Comparison of ENCODE assay signal across 21 mouse cellular contexts in the genomic region with DNA sequence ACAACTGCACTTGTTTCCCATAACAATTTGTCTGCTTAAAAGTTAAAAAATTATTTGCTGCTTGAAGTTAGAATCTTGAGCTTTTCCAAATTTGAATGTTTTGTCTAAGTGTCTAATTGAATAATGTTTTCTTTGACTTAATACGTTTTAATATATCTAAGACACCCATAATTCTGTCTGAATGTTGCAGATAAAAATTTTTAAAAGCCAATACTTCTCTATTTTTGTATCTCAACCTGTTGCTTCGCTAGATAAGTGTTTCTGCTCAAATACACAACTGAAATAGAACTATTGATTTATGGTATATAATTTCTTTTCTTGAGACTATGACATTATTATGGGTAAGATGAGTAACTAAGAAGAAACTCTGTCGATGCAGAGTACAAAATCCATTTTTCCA.
DNase-seq lines count a peak whose midpoint lies in the region; ATAC-seq and TF ChIP-seq lines count a peak whose summit lies in the region.
"Had no signal": no experiment of that assay in that cellular context is flagged by ENCODE, and none has a peak within 500 bp of the region (broad histone marks: within the 10 kb centered on the region; RNA-seq: fewer than 3 reads in every experiment).

No protein-coding gene starts in this region.

- peak overlapping the region in 1 of 2 experiments; percentile 21; a peak in 1 of 4 replicates for H3K4me3 ChIP-seq in MEL (ENCODE audit: control insufficient read depth in 1 of 2, insufficient read depth in 1 of 2, low read depth in 2 of 2, low read length in 2 of 2)
- H3K4me3 ChIP-seq in intestine, embryonic 15.5 days (replicated peaks) = no peak overlapping the region

- H3K36me3 ChIP-seq in MEL (ENCODE audit: control insufficient read depth in 1 of 2, insufficient read depth in 2 of 2, low read length in 2 of 2) = peaks cover 0 to 2% of the 10 kb centered on the region in 2 experiments; a peak in 2 of 4 replicates
- no peaks in the 10 kb centered on the region for H3K36me3 ChIP-seq in intestine, embryonic 15.5 days
- H3K36me3 ChIP-seq: G1E had no signal

- no peak for TF ChIP-seq RAD21 in MEL (IDR thresholded peaks at IDR 0.05; ENCODE audit: low read depth, low read length)

- TF ChIP-seq EP300 in MEL (IDR thresholded peaks at IDR 0.05; ENCODE audit: low read depth in 1 of 2, low read length in 2 of 2) = peak; percentile 96 to 98

- H3K27me3 ChIP-seq in MEL (ENCODE audit: control insufficient read depth in 1 of 2, insufficient read depth in 2 of 2, low read length in 2 of 2) = no peaks in the 10 kb centered on the region
- H3K27me3 ChIP-seq in intestine, embryonic 15.5 days (replicated peaks) = no peaks in the 10 kb centered on the region
- H3K27me3 ChIP-seq: CH12.LX, Patski had no signal

- DNase-seq in MEL (ENCODE audit: low read depth, low spot score) (peak; percentile 57), MEL-GATA-1-ER (ENCODE audit: extremely low read depth, low read depth) (peak; percentile 36)
- DNase-seq in gastrocnemius, adult 18-20 months (ENCODE audit: low spot score) = no peak
- DNase-seq: adrenal gland, adult 2 months; adrenal gland, adult 8-10 months; adrenal gland, postnatal 10 days; adrenal gland, postnatal 14 days; adrenal gland, postnatal 25 days; adrenal gland, postnatal 36 days; B cell, adult 2 months; cerebellum, adult 11 months; cerebellum, adult 11-12 months; cerebellum, adult 18-20 months; cerebellum, adult 2 months; cerebellum, adult 8-10 months had no signal

- H3K79me2 ChIP-seq in MEL (ENCODE audit: control insufficient read depth, insufficient read depth, low read length, poor library complexity) = no peaks in the 10 kb centered on the region

- 60% methylated on average over 3 of the region's 3 CpGs for WGBS in intestine, embryonic 15.5 days

- H3K4me1 ChIP-seq in MEL (ENCODE audit: control insufficient read depth in 1 of 2, insufficient read depth in 2 of 2, low read length in 2 of 2) = peaks cover 3 to 13% of the 10 kb centered on the region in 2 experiments; a peak in 3 of 4 replicates
- no peaks in the 10 kb centered on the region for H3K4me1 ChIP-seq in intestine, embryonic 15.5 days (replicated peaks)

- no peak overlapping the region for H3K9ac ChIP-seq in MEL (ENCODE audit: control insufficient read depth, low read depth, low read length, poor library complexity, severe bottlenecking)
- H3K9ac ChIP-seq in intestine, embryonic 15.5 days = no peak overlapping the region

- TF ChIP-seq POLR2A in MEL (IDR thresholded peaks at IDR 0.05; ENCODE audit: control insufficient read depth in 1 of 2, insufficient read depth in 1 of 2, low read depth in 1 of 2, low read length in 2 of 2, poor library complexity in 1 of 2) = no peak

- no peak for TF ChIP-seq CTCF in MEL (IDR thresholded peaks at IDR 0.05 in 2 of 3, conservative IDR thresholded peaks at IDR 0.05 in 1 of 3; ENCODE audit: control insufficient read depth in 1 of 3, insufficient read depth in 1 of 3, low read depth in 2 of 3, low read length in 3 of 3, poor library complexity in 1 of 3, severe bottlenecking in 1 of 3)

- no peak overlapping the region for H3K27ac ChIP-seq in MEL (ENCODE audit: control insufficient read depth, low read depth, low read length)
- H3K27ac ChIP-seq in intestine, embryonic 15.5 days = no peak overlapping the region

- H3K9me3 ChIP-seq in MEL (replicated peaks; ENCODE audit: insufficient read depth, low read length) = no peaks in the 10 kb centered on the region
- H3K9me3 ChIP-seq in intestine, embryonic 15.5 days = no peaks in the 10 kb centered on the region
- H3K9me3 ChIP-seq: G1E had no signal

- ATAC-seq in intestine, embryonic 15.5 days = no peak
- ATAC-seq: activated CD4-positive, CD25-positive, alpha-beta regulatory T cell, adult 4 months; CD4-positive, CD25-positive, alpha-beta regulatory T cell, adult 4 months; Patski had no signal

- H3K4me2 ChIP-seq in intestine, embryonic 15.5 days (replicated peaks) = no peak overlapping the region

TF ChIP-seq in MEL, 35 proteins besides CTCF, POLR2A, EP300 and RAD21:
- TF ChIP-seq POLR2AphosphoS2 (IDR thresholded peaks at IDR 0.05; ENCODE audit: low read length) (no peak), RCOR1 (IDR thresholded peaks at IDR 0.05; ENCODE audit: low read depth, low read length) (peak; percentile 89), SIN3A (IDR thresholded peaks at IDR 0.05; ENCODE audit: low read length) (peak; percentile 48; the same call in 1 of the 2 replicates), NELFE (IDR thresholded peaks at IDR 0.05; ENCODE audit: low read depth, low read length) (no peak), KAT2A (conservative IDR thresholded peaks at IDR 0.05; ENCODE audit: low read depth, low read length) (no peak), MEF2A (IDR thresholded peaks at IDR 0.05; ENCODE audit: extremely low read depth, insufficient replicate concordance, low read depth, low read length, poor library complexity, severe bottlenecking) (peak; percentile 79; the same call in 1 of the 2 replicates), ETS1 (IDR thresholded peaks at IDR 0.05; ENCODE audit: low read depth, low read length) (peak; percentile 75; the same call in 1 of the 2 replicates), CHD2 (IDR thresholded peaks at IDR 0.05; ENCODE audit: low read length) (no peak), MAFK (IDR thresholded peaks at IDR 0.05; ENCODE audit: borderline replicate concordance, low read depth, low read length) (no peak), ZC3H11A (IDR thresholded peaks at IDR 0.05; ENCODE audit: low read depth, low read length) (no peak), CHD1 (IDR thresholded peaks at IDR 0.05; ENCODE audit: low read depth, low read length) (no peak), MYC (IDR thresholded peaks at IDR 0.05; ENCODE audit: low read depth, low read length) (no peak), ZMIZ1 (IDR thresholded peaks at IDR 0.05; ENCODE audit: low read depth, low read length) (no peak), ZNF384 (IDR thresholded peaks at IDR 0.05; ENCODE audit: low read depth, low read length) (peak; percentile 48; the same call in 1 of the 2 replicates), ZKSCAN1 (IDR thresholded peaks at IDR 0.05; ENCODE audit: low read depth, low read length) (no peak), USF2 (IDR thresholded peaks at IDR 0.05; ENCODE audit: borderline replicate concordance in 1 of 2, insufficient read depth in 1 of 2, low read depth in 1 of 2, low read length in 2 of 2) (no peak), USF1 (IDR thresholded peaks at IDR 0.05; ENCODE audit: low read depth, low read length) (no peak), MYB (IDR thresholded peaks at IDR 0.05; ENCODE audit: low read depth, low read length) (0 out of 2 replicates have a peak, but pooled peaks have one; percentile 35), MXI1 (IDR thresholded peaks at IDR 0.05; ENCODE audit: low read depth, low read length) (no peak), POLR2AphosphoS5 (IDR thresholded peaks at IDR 0.05; ENCODE audit: borderline replicate concordance, low read depth, low read length) (no peak), ELF1 (IDR thresholded peaks at IDR 0.05; ENCODE audit: low read depth, low read length) (0 out of 2 replicates have a peak, but pooled peaks have one; percentile 25), TCF12 (IDR thresholded peaks at IDR 0.05; ENCODE audit: low read depth, low read length) (peak; percentile 98), BHLHE40 (IDR thresholded peaks at IDR 0.05; ENCODE audit: borderline replicate concordance, low read depth, low read length) (peak; percentile 33; the same call in 1 of the 2 replicates), TAL1 (IDR thresholded peaks at IDR 0.05; ENCODE audit: low read length) (peak; percentile 47), NRF1 (IDR thresholded peaks at IDR 0.05; ENCODE audit: insufficient read depth, low read depth, low read length, poor library complexity, severe bottlenecking) (no peak), GATA1 (IDR thresholded peaks at IDR 0.05; ENCODE audit: low read depth, low read length) (peak; percentile 95)
